Mouse (Mus musculus): ENCODE measurements around the gene Cyp2j5. TPM values are rescaled to one million over a fixed set of nuclear protein-coding genes. Genes with fewer than 3 reads are reported as not detected.

The Cyp2j5 gene
- total and polyA plus RNA-seq, 3 experiments = not detected

DNA sequence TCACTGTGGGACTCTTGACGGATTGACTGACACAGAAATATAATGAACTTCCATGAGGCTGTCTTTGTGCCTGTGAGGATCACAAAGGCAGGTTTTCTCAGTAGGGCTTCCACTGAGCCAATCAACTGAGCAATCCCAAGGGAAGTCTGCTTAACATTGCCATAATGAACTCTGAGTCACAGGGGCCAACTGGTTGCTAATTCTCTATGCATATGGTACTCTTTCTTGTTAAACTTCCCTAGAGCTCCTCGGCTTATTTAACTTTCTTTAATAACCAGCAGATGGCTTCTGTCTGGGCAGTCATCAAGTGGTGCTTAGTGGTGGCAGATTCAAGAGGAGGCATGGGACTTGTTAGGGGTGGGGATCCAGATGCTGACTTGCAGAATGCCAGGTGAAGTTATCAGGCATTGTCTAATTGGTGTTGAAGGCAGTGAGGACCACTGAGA is 23.4 kb upstream of the Cyp2j5 start:
- no peak for DNase-seq (ENCODE audit: low read depth, low spot score)
- TF ChIP-seq CHD1 (IDR thresholded peaks at IDR 0.05; ENCODE audit: low read depth, low read length) (no peak), NRF1 (IDR thresholded peaks at IDR 0.05; ENCODE audit: insufficient read depth, low read depth, low read length, poor library complexity, severe bottlenecking) (no peak), ZC3H11A (IDR thresholded peaks at IDR 0.05; ENCODE audit: low read depth, low read length) (no peak), EP300 (IDR thresholded peaks at IDR 0.05; ENCODE audit: low read depth in 1 of 2, low read length in 2 of 2) (no peak), RAD21 (IDR thresholded peaks at IDR 0.05; ENCODE audit: low read depth, low read length) (no peak), BHLHE40 (IDR thresholded peaks at IDR 0.05; ENCODE audit: borderline replicate concordance, low read depth, low read length) (no peak), KAT2A (conservative IDR thresholded peaks at IDR 0.05; ENCODE audit: low read depth, low read length) (no peak), POLR2AphosphoS2 (IDR thresholded peaks at IDR 0.05; ENCODE audit: low read length) (no peak), MAZ (IDR thresholded peaks at IDR 0.05; ENCODE audit: low read depth, low read length) (no peak), MXI1 (IDR thresholded peaks at IDR 0.05; ENCODE audit: low read depth, low read length) (no peak), MYC (IDR thresholded peaks at IDR 0.05; ENCODE audit: low read depth, low read length) (no peak), SIN3A (IDR thresholded peaks at IDR 0.05; ENCODE audit: low read length) (no peak), ZMIZ1 (IDR thresholded peaks at IDR 0.05; ENCODE audit: low read depth, low read length) (no peak), GATA1 (IDR thresholded peaks at IDR 0.05; ENCODE audit: low read depth, low read length) (no peak), MAX (IDR thresholded peaks at IDR 0.05; ENCODE audit: low read length) (no peak)
- Histone ChIP-seq H3K4me3 (ENCODE audit: control insufficient read depth in 1 of 2, insufficient read depth in 1 of 2, low read depth in 2 of 2, low read length in 2 of 2) (no peak overlapping the region), H3K79me2 (ENCODE audit: control insufficient read depth, insufficient read depth, low read length, poor library complexity) (no peaks in the 10 kb centered on the region), H3K27me3 (ENCODE audit: control insufficient read depth in 1 of 2, insufficient read depth in 2 of 2, low read length in 2 of 2) (no peaks in the 10 kb centered on the region), H3K9me3 (replicated peaks; ENCODE audit: insufficient read depth, low read length) (no peaks in the 10 kb centered on the region), H3K36me3 (ENCODE audit: control insufficient read depth in 1 of 2, insufficient read depth in 2 of 2, low read length in 2 of 2) (no peaks in the 10 kb centered on the region), H3K27ac (ENCODE audit: control insufficient read depth, low read depth, low read length) (no peak overlapping the region), H3K4me1 (ENCODE audit: control insufficient read depth in 1 of 2, insufficient read depth in 2 of 2, low read length in 2 of 2) (no peaks in the 10 kb centered on the region), H3K9ac (ENCODE audit: control insufficient read depth, low read depth, low read length, poor library complexity, severe bottlenecking) (no peak overlapping the region)

DNA sequence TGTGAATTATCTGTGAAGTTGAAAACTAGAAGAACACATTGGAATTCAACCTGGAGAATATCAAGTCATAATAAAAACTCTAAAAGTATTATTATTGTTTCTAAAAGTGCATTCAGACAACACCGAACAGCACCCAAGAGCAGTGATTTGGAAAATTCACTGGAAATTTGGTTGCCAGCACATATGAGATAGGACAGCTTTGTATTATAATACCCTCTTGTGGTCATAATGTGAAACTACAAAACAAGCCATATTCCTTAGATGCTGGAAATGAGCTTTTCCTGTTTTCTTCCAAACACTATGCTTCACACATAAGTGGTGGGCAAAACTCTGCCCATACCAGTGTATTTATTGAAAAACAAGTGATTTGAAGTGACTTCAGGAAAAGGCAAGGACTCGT is 19.5 kb upstream of the Cyp2j5 start:
- H3K4me1 ChIP-seq (ENCODE audit: control insufficient read depth in 1 of 2, insufficient read depth in 2 of 2, low read length in 2 of 2) = no peaks in the 10 kb centered on the region
- H3K27ac ChIP-seq (ENCODE audit: control insufficient read depth, low read depth, low read length) = no peak overlapping the region
- H3K79me2 ChIP-seq (ENCODE audit: control insufficient read depth, insufficient read depth, low read length, poor library complexity) = no peaks in the 10 kb centered on the region
- TF ChIP-seq CTCF (IDR thresholded peaks at IDR 0.05 in 2 of 3, conservative IDR thresholded peaks at IDR 0.05 in 1 of 3; ENCODE audit: control insufficient read depth in 1 of 3, insufficient read depth in 1 of 3, low read depth in 2 of 3, low read length in 3 of 3, poor library complexity in 1 of 3, severe bottlenecking in 1 of 3) (peak in 2 of 3 experiments; percentile 18 to 25; a peak in 2 of 6 replicates), SMC3 (IDR thresholded peaks at IDR 0.05; ENCODE audit: low read depth, low read length) (peak; percentile 18; the same call in 1 of the 2 replicates), ZNF384 (IDR thresholded peaks at IDR 0.05; ENCODE audit: low read depth, low read length) (no peak), RAD21 (IDR thresholded peaks at IDR 0.05; ENCODE audit: low read depth, low read length) (peak; percentile 28)
- H3K9ac ChIP-seq (ENCODE audit: control insufficient read depth, low read depth, low read length, poor library complexity, severe bottlenecking) = no peak overlapping the region
- peak; percentile 3 for DNase-seq (ENCODE audit: low read depth, low spot score)
- no peak overlapping the region for H3K4me3 ChIP-seq (ENCODE audit: control insufficient read depth in 1 of 2, insufficient read depth in 1 of 2, low read depth in 2 of 2, low read length in 2 of 2)
- H3K36me3 ChIP-seq (ENCODE audit: control insufficient read depth in 1 of 2, insufficient read depth in 2 of 2, low read length in 2 of 2) = no peaks in the 10 kb centered on the region
- H3K27me3 ChIP-seq (ENCODE audit: control insufficient read depth in 1 of 2, insufficient read depth in 2 of 2, low read length in 2 of 2) = no peaks in the 10 kb centered on the region
- no peaks in the 10 kb centered on the region for H3K9me3 ChIP-seq (replicated peaks; ENCODE audit: insufficient read depth, low read length)
